Mouse (Mus musculus) kidney, postnatal 14 days (tissue): ENCODE data around the gene Cryzl2.

Experiments
- DNase-seq: peaks from one replicate; pipeline ENCODE4 v3.0.0; 2022; ENCODE audit warnings: mixed read lengths

The Cryzl2 gene

GRCm38 (mm10) chr1:157536471-157536870, 78.1 kb downstream of the Cryzl2 start:
- DNase-seq, result peak; percentile 57

GRCm38 (mm10) chr1:157537636-157538035, 79.3 kb downstream of the Cryzl2 start:
- DNase-seq, result peak; percentile 24
